Mouse (Mus musculus) embryonic facial prominence, embryonic 11.5 days (tissue): ENCODE measurements around the gene Serpina10. TPM values are rescaled to one million over a fixed set of nuclear protein-coding genes. Genes with fewer than 3 reads are reported as not detected.

Experiments
- polyA plus RNA-seq: library from polyadenylated mRNA; unstranded; fragments of >200 nt; fragmentation: Nextera tagmentation; extraction: Ambion mirVana; gene quantifications from 2 replicates; pipeline ENCODE4 v1.2.1, GENCODE M21; 2014

The Serpina10 gene
- polyA plus RNA-seq, 1 experiment from 2014 or later: 0.14 TPM

Other genes starting within 250 kb of the Serpina10 start
- gene Otub2, start 242.8 kb downstream of the Serpina10 start, polyA plus RNA-seq: 12.2 and 12.5 TPM in 2 replicates
- gene 9330161L09Rik, start 223.6 kb downstream of the Serpina10 start, polyA plus RNA-seq: 0.42 and 0.43 TPM in 2 replicates
- gene Ddx24, start 205.6 kb downstream of the Serpina10 start, polyA plus RNA-seq: 114 TPM in 2 replicates
- gene Ifi27, start 197.2 kb downstream of the Serpina10 start, polyA plus RNA-seq: 3.5 and 3.7 TPM in 2 replicates
- 0.70 and 2.1 TPM in 2 replicates for gene Ifi27l2a, start 187.8 kb downstream of the Serpina10 start, polyA plus RNA-seq
- not detected in 2 replicates for gene Ifi27l2b, start 174.2 kb downstream of the Serpina10 start, polyA plus RNA-seq
- 2.2 and 2.6 TPM in 2 replicates for gene Ppp4r4, start 99.2 kb downstream of the Serpina10 start, polyA plus RNA-seq
- 0.43 and 0.55 TPM in 2 replicates for gene Serpina6, start 25.8 kb upstream of the Serpina10 start, polyA plus RNA-seq
- gene Serpina16, start 44.7 kb upstream of the Serpina10 start, polyA plus RNA-seq: not detected in 2 replicates
- gene Serpina1f, start 64.1 kb upstream of the Serpina10 start, polyA plus RNA-seq: not detected in 2 replicates
- not detected in 2 replicates for gene Serpina1d, start 142.1 kb upstream of the Serpina10 start, polyA plus RNA-seq
- gene Serpina1b, start 198.9 kb upstream of the Serpina10 start, polyA plus RNA-seq: 0.46 TPM in 1 of 2 replicates, not detected in the other
- not detected in 2 replicates for gene Serpina1a, start 232.1 kb upstream of the Serpina10 start, polyA plus RNA-seq